Mouse (Mus musculus) cortical plate, adult 2 months (tissue): Measurements from ENCODE around the gene Pygo1. TPM values are rescaled to one million over a fixed set of nuclear protein-coding genes. Genes with fewer than 3 reads are reported as not detected.

Source experiments
- H3K27ac ChIP-seq: fragments of 200-500 bp; 2 replicates; pipeline ENCODE4 v1.5.1; 2012; ENCODE audit warnings: low read length, control low read depth, inconsistent platforms; ENCODE audit not compliant: insufficient read depth
- H3K4me1 ChIP-seq: fragments of 200-500 bp; 2 replicates; pipeline ENCODE4 v1.6.1; 2011; ENCODE audit warnings: low read length; ENCODE audit not compliant: control insufficient read depth, insufficient read depth
- H3K4me3 ChIP-seq: fragments of 200-500 bp; 2 replicates; pipeline ENCODE4 v1.5.1; 2011; ENCODE audit warnings: mild to moderate bottlenecking, low read length, control low read depth; ENCODE audit not compliant: insufficient read depth
- CTCF ChIP-seq: fragments of 200-500 bp; IDR thresholded peaks from 2 replicates; pipeline ENCODE4 v1.5.1; 2011; ENCODE audit warnings: mild to moderate bottlenecking, control low read depth, low read length; ENCODE audit not compliant: insufficient read depth; ENCODE audit errors: extremely low read depth
- POLR2A ChIP-seq: fragments of 200-500 bp; IDR thresholded peaks from 2 replicates; pipeline ENCODE4 v1.6.1; 2011; ENCODE audit warnings: mild to moderate bottlenecking, low read length, control low read depth; ENCODE audit not compliant: insufficient read depth; ENCODE audit errors: extremely low read depth
- polyA plus RNA-seq: library from polyadenylated mRNA; depleted of rRNA; stranded (reverse); fragments of >200 nt; gene quantifications from 2 replicates; pipeline ENCODE4 v1.2.3, GENCODE M21; 2012

Pygo1 gene
- polyA plus RNA-seq, 1 experiment, result 7.7 TPM

GRCm38 (mm10) chr9:72958521-72959450, 33.3 kb downstream of the Pygo1 start, which contains the start of the genes Dyx1c1 and Gm44503:
Gene Dyx1c1 (plus strand): TSS chr9:72958785.
Gene Gm44503 (plus strand): TSS chr9:72958852.
- TF ChIP-seq POLR2A, result peak; percentile 49; the same call in 1 of the 2 replicates
- no peak for TF ChIP-seq CTCF
- Histone ChIP-seq H3K27ac (no peak within 1 kb of the TSS), H3K4me1 (no peaks in the 10 kb centered on the region), H3K4me3 (peak within 1 kb of the TSS; percentile 47)

DNA sequence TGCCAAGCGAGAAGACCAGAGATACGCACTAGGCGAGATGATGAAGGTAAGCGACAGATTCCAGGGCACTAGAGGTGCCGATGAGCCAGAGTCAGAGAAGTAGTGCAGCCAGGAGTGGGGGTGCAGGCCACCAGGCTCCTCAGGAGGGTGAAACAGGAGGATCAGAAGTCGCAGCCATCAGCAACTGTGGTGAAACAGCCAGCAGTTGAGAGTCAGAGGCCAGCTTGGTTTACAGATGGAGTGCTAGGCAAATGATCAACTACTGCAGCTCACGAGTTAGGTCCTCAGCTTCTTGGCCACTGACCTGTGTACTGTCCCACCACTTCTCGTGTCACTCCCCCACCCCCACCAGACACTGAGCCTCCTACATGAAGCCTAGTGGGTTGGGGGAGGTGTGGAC, 35.9 kb downstream of the Pygo1 start:
- H3K4me3 ChIP-seq, result no peak overlapping the region
- H3K4me1 ChIP-seq, result no peaks in the 10 kb centered on the region
- TF ChIP-seq POLR2A (no peak), CTCF (no peak)
- no peak overlapping the region for H3K27ac ChIP-seq

- Histone ChIP-seq H3K4me3 (no peak overlapping the region), H3K27ac (no peak overlapping the region), H3K4me1 (no peaks in the 10 kb centered on the region)
- no peak for TF ChIP-seq POLR2A
- no peak for TF ChIP-seq CTCF
Measured at GRCm38 (mm10) chr9:72961959-72962358, 36.5 kb downstream of the Pygo1 start.

GRCm38 (mm10) chr9:72968349-72969061, 43.1 kb downstream of the Pygo1 start:
- Histone ChIP-seq H3K4me1 (peaks cover 2% of the 10 kb centered on the region), H3K27ac (peak overlapping the region; percentile 5; the same call in 1 of the 2 replicates), H3K4me3 (no peak overlapping the region)
- peak; percentile 75 for TF ChIP-seq CTCF
- no peak for TF ChIP-seq POLR2A

DNA sequence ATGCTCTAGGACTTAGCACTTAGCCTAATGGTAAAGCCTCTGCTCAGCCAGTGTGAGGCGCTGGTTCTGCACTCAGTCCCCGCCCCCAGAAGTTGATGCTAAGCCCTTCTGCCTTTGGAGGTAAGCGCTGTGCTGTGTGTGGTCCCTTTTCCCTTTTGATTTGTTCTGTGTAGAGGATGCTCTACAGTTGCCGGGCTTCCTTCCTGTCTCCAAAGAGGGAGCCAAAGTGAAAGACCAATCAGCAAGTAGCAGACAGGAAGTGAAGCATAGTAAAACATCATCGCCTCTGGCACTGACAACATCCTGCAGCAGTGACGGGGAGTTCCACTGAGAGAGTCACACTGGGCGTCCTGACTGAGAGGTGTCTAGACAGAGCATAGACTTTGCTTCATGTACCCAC, 44.4 kb downstream of the Pygo1 start:
- Histone ChIP-seq H3K4me1 (peaks cover 2% of the 10 kb centered on the region), H3K4me3 (no peak overlapping the region), H3K27ac (no peak overlapping the region)
- no peak for TF ChIP-seq CTCF
- TF ChIP-seq POLR2A, result no peak

DNA sequence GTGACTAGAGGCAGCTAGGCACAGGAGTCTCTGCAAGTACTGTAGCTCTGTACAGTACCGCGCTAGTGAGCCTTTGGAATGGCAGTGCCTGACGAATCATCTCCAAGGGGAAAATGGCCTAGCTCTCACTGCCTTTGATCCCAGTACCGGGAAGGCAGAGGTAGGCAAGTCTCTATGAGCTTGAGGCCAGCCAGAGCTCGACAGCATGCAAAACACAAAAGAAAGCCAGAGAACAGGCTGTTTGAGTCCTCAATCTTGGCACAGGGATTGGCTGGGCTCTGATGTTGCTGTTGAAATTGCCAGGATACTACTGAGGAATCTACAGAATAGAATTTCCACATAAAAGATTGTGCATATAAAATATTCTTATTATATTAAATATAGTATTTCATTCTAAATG, 47.0 kb downstream of the Pygo1 start:
- no peak overlapping the region for H3K27ac ChIP-seq
- no peak for TF ChIP-seq POLR2A
- no peak for TF ChIP-seq CTCF
- no peak overlapping the region for H3K4me3 ChIP-seq
- peaks cover 2% of the 10 kb centered on the region for H3K4me1 ChIP-seq

DNA sequence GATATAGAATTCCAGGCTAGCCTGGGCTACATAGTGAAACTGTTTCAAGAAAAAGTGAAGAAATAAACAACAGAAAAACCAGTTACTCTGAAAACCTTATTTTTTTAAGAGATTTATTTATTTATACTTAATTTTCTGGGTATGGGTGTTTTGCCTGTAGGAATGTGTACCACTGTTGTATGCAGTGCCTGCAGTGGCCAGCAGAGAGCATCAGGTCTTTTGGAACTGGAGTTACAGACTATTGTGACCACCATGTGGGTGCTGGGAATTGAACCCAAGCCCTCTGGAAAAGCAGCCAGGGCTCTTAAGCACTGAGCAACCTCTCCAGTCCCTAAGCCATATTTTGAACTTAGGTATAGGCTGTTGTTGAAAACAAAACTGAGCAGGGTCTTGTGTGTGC, 47.5 kb downstream of the Pygo1 start:
- no peak for TF ChIP-seq CTCF
- no peak for TF ChIP-seq POLR2A
- no peak overlapping the region for H3K4me3 ChIP-seq
- H3K27ac ChIP-seq, result no peak overlapping the region
- H3K4me1 ChIP-seq, result peaks cover 2% of the 10 kb centered on the region

GRCm38 (mm10) chr9:72974734-72975133, 49.3 kb downstream of the Pygo1 start:
- Histone ChIP-seq H3K27ac (no peak overlapping the region), H3K4me3 (no peak overlapping the region), H3K4me1 (no peaks in the 10 kb centered on the region)
- TF ChIP-seq CTCF, result no peak
- no peak for TF ChIP-seq POLR2A

- H3K27ac ChIP-seq, result no peak overlapping the region
- TF ChIP-seq CTCF, result no peak
- TF ChIP-seq POLR2A, result no peak
- H3K4me1 ChIP-seq, result no peaks in the 10 kb centered on the region
- no peak overlapping the region for H3K4me3 ChIP-seq
Measured at GRCm38 (mm10) chr9:72975242-72975641, 49.8 kb downstream of the Pygo1 start.
